Mouse (Mus musculus) lung, adult 2 months (tissue): ENCODE measurements around the gene Ripk4. TPM values are rescaled to one million over a fixed set of nuclear protein-coding genes. Genes with fewer than 3 reads are reported as not detected.

Source experiments
- DNase-seq: peaks from one replicate; pipeline ENCODE4 v3.0.0; 2022
- H3K4me1 ChIP-seq: fragments of 200-500 bp; 2 replicates; pipeline ENCODE4 v1.6.1; 2011; ENCODE audit warnings: low read length; ENCODE audit not compliant: control insufficient read depth, insufficient read depth
- H3K4me3 ChIP-seq: fragments of 200-500 bp; replicated peaks from 2 replicates; pipeline ENCODE3; 2011; ENCODE audit warnings: low read depth, mild to moderate bottlenecking, control low read depth, low read length; ENCODE audit errors: extremely low read depth
- CTCF ChIP-seq: fragments of 200-500 bp; IDR thresholded peaks from 2 replicates; pipeline ENCODE4 v1.5.1; 2011; ENCODE audit warnings: mild to moderate bottlenecking, low read length, control low read depth; ENCODE audit not compliant: insufficient read depth
- POLR2A ChIP-seq: fragments of 200-500 bp; IDR thresholded peaks from 2 replicates; pipeline ENCODE4 v1.6.1; 2011; ENCODE audit warnings: low read depth, mild to moderate bottlenecking, control low read depth, low read length, borderline replicate concordance; ENCODE audit errors: extremely low read depth
- WGBS: fragments of 180-500 bp; shearing (Covaris S2); methylation state at CpG from one replicate; pipeline ENCODE4 v1.1.7; 2018; 5-methylcytosine and 5-hydroxymethylcytosine counted together
- polyA plus RNA-seq: library from polyadenylated mRNA; depleted of rRNA; stranded (reverse); fragments of >200 nt; gene quantifications from 2 replicates; pipeline ENCODE4 v1.2.3, GENCODE M21; 2012

The Ripk4 gene
- polyA plus RNA-seq, 1 experiment = 16.7 TPM

- Histone ChIP-seq H3K4me3 (no peak overlapping the region), H3K4me1 (no peaks in the 10 kb centered on the region; the same call in 1 of the 2 replicates)
- TF ChIP-seq CTCF = peak; percentile 85
- no peak for TF ChIP-seq POLR2A
- DNase-seq = peak; percentile 87
- WGBS = 29% methylated on average over 15 of the region's 15 CpGs
These were observed 14.9 kb upstream of the Ripk4 start for GRCm38 (mm10) chr16:97778353-97779025.

- DNase-seq = peak; percentile 58
- no peak overlapping the region for H3K4me3 ChIP-seq
- 12% methylated on average over 3 of the region's 3 CpGs for WGBS
- peaks cover 5% of the 10 kb centered on the region; the same call in 1 of the 2 replicates for H3K4me1 ChIP-seq
- TF ChIP-seq POLR2A (no peak), CTCF (no peak)
These were observed 2.9 kb upstream of the Ripk4 start for GRCm38 (mm10) chr16:97766501-97766900.

- WGBS = 64% methylated on average over 2 of the region's 2 CpGs
- DNase-seq = no peak
- no peak overlapping the region for H3K4me3 ChIP-seq
These were observed 1.0 kb upstream of the Ripk4 start for GRCm38 (mm10) chr16:97764626-97765025.

GRCm38 (mm10) chr16:97763990-97764340, 378 bp upstream of the Ripk4 start:
- peaks cover 5% of the 10 kb centered on the region; the same call in 1 of the 2 replicates for H3K4me1 ChIP-seq
- TF ChIP-seq POLR2A = no peak
- TF ChIP-seq CTCF = no peak
- 14% methylated on average over 13 of the region's 13 CpGs for WGBS
- peak overlapping the region; percentile 38 for H3K4me3 ChIP-seq
- no peak for DNase-seq

More at GRCm38 (mm10) chr16:97764626-97765025, 1.0 kb upstream of the Ripk4 start:
- TF ChIP-seq CTCF (no peak), POLR2A (no peak)
- H3K4me1 ChIP-seq = peaks cover 5% of the 10 kb centered on the region; the same call in 1 of the 2 replicates

- DNase-seq = no peak
These were observed 1.8 kb downstream of the Ripk4 start for GRCm38 (mm10) chr16:97761782-97762181.

GRCm38 (mm10) chr16:97759681-97760080, 3.9 kb downstream of the Ripk4 start:
- H3K4me3 ChIP-seq = no peak overlapping the region
- no peak for DNase-seq
- WGBS = 44% methylated on average over 3 of the region's 3 CpGs
- no peaks in the 10 kb centered on the region; the same call in 1 of the 2 replicates for H3K4me1 ChIP-seq
- TF ChIP-seq CTCF (no peak), POLR2A (no peak)

More at GRCm38 (mm10) chr16:97761782-97762181, 1.8 kb downstream of the Ripk4 start:
- TF ChIP-seq POLR2A (no peak), CTCF (no peak)
- 62% methylated on average over 2 of the region's 2 CpGs for WGBS
- peaks cover 4% of the 10 kb centered on the region; the same call in 1 of the 2 replicates for H3K4me1 ChIP-seq
- peak overlapping the region; percentile 41 for H3K4me3 ChIP-seq

- no peak for DNase-seq
- WGBS = 60% methylated on average over 2 of the region's 2 CpGs
- no peaks in the 10 kb centered on the region; the same call in 1 of the 2 replicates for H3K4me1 ChIP-seq
- no peak for TF ChIP-seq CTCF
- no peak for TF ChIP-seq POLR2A
- H3K4me3 ChIP-seq = no peak overlapping the region
These were observed 5.3 kb downstream of the Ripk4 start for GRCm38 (mm10) chr16:97758288-97758687.

GRCm38 (mm10) chr16:97756460-97756859, 7.1 kb downstream of the Ripk4 start:
- TF ChIP-seq CTCF = no peak
- no peak for TF ChIP-seq POLR2A
- 35% methylated on average over 2 of the region's 2 CpGs for WGBS
- Histone ChIP-seq H3K4me1 (peaks cover 6% of the 10 kb centered on the region), H3K4me3 (no peak overlapping the region)
- DNase-seq = no peak

GRCm38 (mm10) chr16:97752316-97752941, 11.2 kb downstream of the Ripk4 start:
- DNase-seq = no peak
- no peak for TF ChIP-seq POLR2A
- TF ChIP-seq CTCF = no peak
- Histone ChIP-seq H3K4me1 (peaks cover 9% of the 10 kb centered on the region), H3K4me3 (no peak overlapping the region)
- 32% methylated on average over 3 of the region's 3 CpGs for WGBS

- H3K4me1 ChIP-seq = peaks cover 9% of the 10 kb centered on the region
- no peak overlapping the region for H3K4me3 ChIP-seq
- TF ChIP-seq CTCF = no peak
- TF ChIP-seq POLR2A = no peak
- DNase-seq = peak; percentile 74
- 21% methylated on average over 8 of the region's 8 CpGs for WGBS
These were observed 11.7 kb downstream of the Ripk4 start for GRCm38 (mm10) chr16:97751884-97752283.
